10 mouse cellular contexts compared by ENCODE assay signal in genomic region chr6:145379175-145379574, GRCm38 (mm10).
DNase-seq lines count a peak whose midpoint lies in the region; ATAC-seq and TF ChIP-seq lines count a peak whose summit lies in the region.
"Had no signal": no experiment of that assay in that cellular context is flagged by ENCODE, and none has a peak within 500 bp of the region (broad histone marks: within the 10 kb centered on the region; RNA-seq: fewer than 3 reads in every experiment).

No protein-coding gene starts in this region.

- TF ChIP-seq POLR2A in heart, adult 2 months (IDR thresholded peaks at IDR 0.05; ENCODE audit: insufficient read depth, low read depth, low read length), result no peak
- TF ChIP-seq POLR2A in lung, adult 2 months (IDR thresholded peaks at IDR 0.05; ENCODE audit: borderline replicate concordance, extremely low read depth, low read depth, low read length), result no peak

- H3K9ac ChIP-seq in heart, embryonic 12.5 days, result no peak overlapping the region
- no peak overlapping the region for H3K9ac ChIP-seq in heart, adult 2 months (ENCODE audit: low read depth, low read length)
- H3K9ac ChIP-seq in forebrain, embryonic 12.5 days, result no peak overlapping the region
- H3K9ac ChIP-seq: neural tube, embryonic 12.5 days had no signal

- no peak overlapping the region for H3K4me3 ChIP-seq in heart, embryonic 12.5 days
- no peak overlapping the region for H3K4me3 ChIP-seq in heart, adult 2 months
- no peak overlapping the region for H3K4me3 ChIP-seq in forebrain, embryonic 12.5 days (replicated peaks)
- H3K4me3 ChIP-seq in lung, adult 2 months (replicated peaks; ENCODE audit: extremely low read depth, low read depth, low read length), result no peak overlapping the region
- H3K4me3 ChIP-seq: neural tube, embryonic 12.5 days had no signal

- H3K79me2 ChIP-seq in heart, adult 2 months (replicated peaks; ENCODE audit: control insufficient read depth, insufficient read depth, low read length), result no peaks in the 10 kb centered on the region

- H3K4me2 ChIP-seq in heart, embryonic 12.5 days, result 0 out of 2 replicates have a peak overlapping the region, but pooled peaks have one; percentile 17
- peak overlapping the region; percentile 25 for H3K4me2 ChIP-seq in forebrain, embryonic 12.5 days
- H3K4me2 ChIP-seq: neural tube, embryonic 12.5 days had no signal

- no peak for ATAC-seq in heart, embryonic 12.5 days (ENCODE audit: insufficient number of reproducible peaks, low FRiP score)
- peak; percentile 77 for ATAC-seq in forebrain, embryonic 12.5 days (ENCODE audit: low FRiP score)

- H3K9me3 ChIP-seq in heart, embryonic 12.5 days (replicated peaks), result no peaks in the 10 kb centered on the region
- no peaks in the 10 kb centered on the region for H3K9me3 ChIP-seq in forebrain, embryonic 12.5 days
- H3K9me3 ChIP-seq: neural tube, embryonic 12.5 days had no signal

- WGBS in heart, embryonic 12.5 days, result 34% methylated on average over 6 of the region's 6 CpGs
- 51% methylated on average over 6 of the region's 6 CpGs for WGBS in heart, adult 2 months
- WGBS in forebrain, embryonic 12.5 days, result 15% methylated on average over 6 of the region's 6 CpGs
- 40% methylated on average over 6 of the region's 6 CpGs for WGBS in lung, adult 2 months

- intact Hi-C loops in heart, adult 2 months (cut with DNase I), result no loop called here

- no peaks in the 10 kb centered on the region for H3K36me3 ChIP-seq in heart, embryonic 12.5 days
- no peaks in the 10 kb centered on the region for H3K36me3 ChIP-seq in heart, adult 2 months (ENCODE audit: control insufficient read depth, insufficient read depth, low read length)
- H3K36me3 ChIP-seq in forebrain, embryonic 12.5 days (replicated peaks), result no peaks in the 10 kb centered on the region
- H3K36me3 ChIP-seq: neural tube, embryonic 12.5 days had no signal

- peaks cover 22% of the 10 kb centered on the region for H3K4me1 ChIP-seq in heart, embryonic 12.5 days (replicated peaks)
- peaks cover 3% of the 10 kb centered on the region for H3K4me1 ChIP-seq in heart, adult 2 months (ENCODE audit: control insufficient read depth, insufficient read depth, low read length)
- H3K4me1 ChIP-seq in forebrain, embryonic 12.5 days, result peaks cover 14% of the 10 kb centered on the region
- H3K4me1 ChIP-seq in lung, adult 2 months (ENCODE audit: control insufficient read depth, insufficient read depth, low read length), result no peaks in the 10 kb centered on the region

- no peak for TF ChIP-seq EP300 in heart, adult 2 months (IDR thresholded peaks at IDR 0.05; ENCODE audit: insufficient read depth, low read depth, low read length)

- no peak for DNase-seq in heart, adult 2 months
- DNase-seq in B cell, adult 2 months, result peak; percentile 51 to 55
- peak; percentile 25 for DNase-seq in lung, adult 2 months
- no peak for DNase-seq in cerebellum, postnatal 10 days
- DNase-seq in layer of hippocampus, adult 9-10 months (ENCODE audit: low spot score), result no peak
- DNase-seq in cerebellum, adult 9-11 months, result no peak
- DNase-seq: cerebellum, postnatal 36 days had no signal

- TF ChIP-seq CTCF in heart, adult 2 months (IDR thresholded peaks at IDR 0.05), result no peak
- TF ChIP-seq CTCF in lung, adult 2 months (IDR thresholded peaks at IDR 0.05; ENCODE audit: insufficient read depth, low read length), result no peak

- H3K27me3 ChIP-seq in heart, embryonic 12.5 days (replicated peaks), result 0 out of 2 replicates have a peak, but pooled peaks cover 13% of the 10 kb centered on the region
- H3K27me3 ChIP-seq in heart, adult 2 months (ENCODE audit: control insufficient read depth, insufficient read depth, low read length), result 0 out of 2 replicates have a peak, but pooled peaks cover 1% of the 10 kb centered on the region
- H3K27me3 ChIP-seq in forebrain, embryonic 12.5 days, result 0 out of 2 replicates have a peak, but pooled peaks cover 3% of the 10 kb centered on the region
- H3K27me3 ChIP-seq: neural tube, embryonic 12.5 days had no signal

- no peak overlapping the region; the same call in 1 of the 2 replicates for H3K27ac ChIP-seq in heart, embryonic 12.5 days (ENCODE audit: poor library complexity, severe bottlenecking)
- H3K27ac ChIP-seq in heart, adult 2 months, result no peak overlapping the region
- H3K27ac ChIP-seq in forebrain, embryonic 12.5 days, result peak overlapping the region; percentile 69
- H3K27ac ChIP-seq: neural tube, embryonic 12.5 days had no signal

Comparison
In these comparisons a context has a peak if more than half of its experiments do, and no peak if none do; other contexts are left out.
1. DNase-seq: peak in B cell, adult 2 months (2 of 2) and lung, adult 2 months (single experiment); none in heart, adult 2 months (0 of 2), cerebellum, postnatal 10 days (0 of 2), layer of hippocampus, adult 9-10 months (single experiment) and cerebellum, adult 9-11 months (single experiment).